Mouse (Mus musculus) megakaryocyte, embryonic 14.5 days (primary cell): Measurements from ENCODE around the gene Ift43. TPM values are rescaled to one million over a fixed set of nuclear protein-coding genes. Genes with fewer than 3 reads are reported as not detected.

ENCODE experiments used
- H3K27me3 ChIP-seq: replicated peaks from 2 replicates; pipeline ENCODE3; 2012; ENCODE audit warnings: inconsistent platforms
- H3K36me3 ChIP-seq: replicated peaks from 2 replicates; pipeline ENCODE3; 2012; ENCODE audit warnings: low read length, inconsistent platforms, mixed read lengths
- H3K4me1 ChIP-seq: 2 replicates; pipeline ENCODE4 v1.6.1; 2012; ENCODE audit warnings: inconsistent platforms
- H3K4me3 ChIP-seq: replicated peaks from 2 replicates; pipeline ENCODE3; 2012; ENCODE audit warnings: moderate library complexity, mild to moderate bottlenecking, inconsistent platforms
- H3K9me3 ChIP-seq: 2 replicates; pipeline ENCODE4 v1.6.1; 2012; ENCODE audit warnings: inconsistent platforms
- FLI1 ChIP-seq: IDR thresholded peaks from 2 replicates; pipeline ENCODE4 v1.6.1; 2012; ENCODE audit warnings: low read length, inconsistent platforms, mixed read lengths
- GATA1 ChIP-seq: IDR thresholded peaks from 3 replicates; pipeline ENCODE4 v1.6.1; 2012; ENCODE audit warnings: mixed read lengths, low read length, inconsistent platforms, borderline replicate concordance
- polyA plus RNA-seq: library from polyadenylated mRNA; stranded (reverse); fragments of >175 nt; gene quantifications from 2 replicates; pipeline ENCODE4 v1.2.3, GENCODE M21; 2012; ENCODE audit warnings: low replicate concordance; ENCODE audit not compliant: insufficient read depth

Gene Ift43
- polyA plus RNA-seq, 1 experiment, result 4.1 TPM

DNA sequence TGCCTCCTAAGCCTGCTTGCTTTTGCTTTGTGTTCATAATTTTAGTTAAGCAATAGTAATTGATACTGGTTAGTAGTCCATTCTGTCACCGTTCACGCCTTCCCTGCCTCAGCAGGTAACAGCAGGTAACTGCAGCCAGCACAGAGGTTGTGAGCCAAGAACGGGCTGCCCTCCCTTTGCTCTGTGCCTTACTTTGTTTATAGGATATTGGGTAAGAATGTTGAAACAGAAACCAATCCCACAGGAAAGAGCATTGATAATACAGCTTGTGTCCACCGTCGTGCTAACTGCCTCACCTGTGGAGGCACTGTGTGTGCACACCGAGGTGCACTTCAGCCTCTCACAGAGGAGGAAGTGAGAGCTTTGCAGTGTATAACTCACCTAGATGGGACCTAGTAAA is 66.7 kb downstream of the Ift43 start:
- Histone ChIP-seq H3K27me3 (peaks cover 19% of the 10 kb centered on the region), H3K4me3 (no peak overlapping the region), H3K4me1 (no peaks in the 10 kb centered on the region), H3K36me3 (no peaks in the 10 kb centered on the region), H3K9me3 (peaks cover 24% of the 10 kb centered on the region)
- TF ChIP-seq FLI1 (no peak), GATA1 (no peak)

DNA sequence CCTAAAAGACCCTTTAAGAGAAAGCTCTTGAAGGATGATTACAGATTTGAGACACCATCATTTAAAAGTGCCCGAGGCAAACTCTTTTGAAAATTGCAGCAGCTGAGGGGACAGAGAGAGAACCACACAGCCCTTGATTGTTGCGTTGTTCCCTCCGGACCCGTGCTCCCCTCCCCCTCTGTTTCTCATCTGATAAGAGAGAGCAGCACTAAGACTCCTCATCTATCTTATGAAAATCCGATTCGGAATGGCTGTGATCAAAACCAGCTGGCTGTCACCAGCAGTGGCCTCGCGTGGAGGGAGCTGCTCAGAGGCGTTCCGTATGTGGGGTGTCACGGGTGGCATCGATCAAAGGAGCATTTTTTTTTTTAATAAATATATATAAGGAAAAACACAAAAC is 69.6 kb downstream of the Ift43 start:
- Histone ChIP-seq H3K27me3 (peaks cover 26% of the 10 kb centered on the region), H3K9me3 (peaks cover 22% of the 10 kb centered on the region), H3K4me1 (no peaks in the 10 kb centered on the region), H3K36me3 (no peaks in the 10 kb centered on the region), H3K4me3 (no peak overlapping the region)
- TF ChIP-seq FLI1 (no peak), GATA1 (no peak)

DNA sequence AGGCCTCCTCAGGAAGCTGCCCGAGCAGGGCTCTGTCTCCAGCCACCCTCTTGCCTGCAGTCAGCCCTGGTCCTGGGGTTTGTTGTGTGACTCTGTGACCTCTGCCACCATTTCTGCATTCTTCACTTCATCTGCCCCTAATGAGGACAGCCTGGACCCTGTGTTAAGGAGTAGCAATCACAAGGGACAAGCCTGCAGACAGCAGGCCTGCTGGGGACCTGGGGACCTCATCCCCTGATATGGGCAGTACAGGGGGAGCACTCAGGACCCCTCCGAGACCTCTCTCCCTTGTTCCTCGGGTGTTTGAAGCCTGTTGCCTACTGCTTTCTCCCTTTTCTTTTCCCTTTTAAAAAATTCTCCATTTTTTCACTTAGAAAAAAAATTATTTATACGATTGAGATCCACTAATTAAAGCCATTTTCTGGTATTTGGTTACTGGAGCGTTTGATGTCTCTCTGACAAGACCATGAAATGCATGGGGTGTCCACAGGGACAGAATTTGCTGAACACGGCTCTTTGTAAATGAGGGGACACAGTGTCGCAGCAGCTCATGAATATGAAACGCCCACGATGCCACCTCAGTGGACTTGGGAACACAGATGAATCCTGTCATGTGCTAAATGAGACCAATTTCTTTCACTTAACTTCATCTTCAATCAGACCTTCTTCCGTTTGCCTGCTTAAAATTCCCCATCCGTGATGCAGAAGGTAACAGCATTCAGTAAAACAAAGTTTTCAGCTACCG is 71.0 kb downstream of the Ift43 start:
- TF ChIP-seq FLI1 (no peak), GATA1 (no peak)
- no peaks in the 10 kb centered on the region for H3K36me3 ChIP-seq

DNA sequence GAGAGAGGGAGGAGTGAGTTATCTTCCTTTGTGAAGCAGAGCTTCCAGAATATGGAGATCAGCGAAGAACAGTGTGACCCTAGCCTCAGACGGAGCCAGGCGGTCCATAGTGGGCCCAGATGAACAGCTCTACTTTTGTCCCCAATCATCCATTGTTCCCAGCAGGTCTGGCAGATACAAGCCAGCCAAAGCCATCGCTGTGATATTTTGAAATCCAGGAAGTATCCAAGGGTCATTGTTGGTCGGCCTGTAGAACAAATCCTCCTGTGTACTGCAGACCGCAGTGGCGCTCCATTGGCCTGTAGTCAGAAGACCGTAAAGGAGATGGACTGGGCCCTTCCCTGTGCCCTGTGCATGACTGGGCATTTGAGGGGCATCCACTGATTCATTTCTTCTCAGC is 72.8 kb downstream of the Ift43 start:
- H3K4me3 ChIP-seq, result no peak overlapping the region
- no peaks in the 10 kb centered on the region for H3K4me1 ChIP-seq
- TF ChIP-seq GATA1 (no peak), FLI1 (no peak)

More for the DNA sequence above, 71.0 kb downstream of the Ift43 start:
- Histone ChIP-seq H3K27me3 (peaks cover 30% of the 10 kb centered on the region), H3K4me3 (no peak overlapping the region), H3K4me1 (no peaks in the 10 kb centered on the region), H3K9me3 (peaks cover 18% of the 10 kb centered on the region)

DNA sequence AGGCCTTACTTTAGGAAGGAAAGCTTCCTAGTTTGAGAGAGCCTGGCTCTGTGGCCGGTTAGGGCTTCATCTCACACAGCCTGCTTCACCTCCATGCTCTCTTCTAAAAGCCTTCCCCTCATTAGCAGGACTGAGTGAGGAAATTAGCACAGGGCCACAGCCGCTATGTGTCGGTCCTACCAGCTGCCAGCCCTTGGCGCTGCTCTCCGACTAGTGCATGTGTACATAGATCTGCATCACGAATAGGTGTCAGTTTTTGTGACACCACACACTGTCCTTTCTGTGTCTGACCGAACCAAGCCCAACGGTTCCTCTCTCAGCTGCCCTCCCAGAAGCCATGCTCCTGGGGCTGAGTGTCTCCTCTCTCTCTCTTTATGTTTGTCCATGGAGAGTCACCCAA is 74.8 kb downstream of the Ift43 start:
- no peaks in the 10 kb centered on the region for H3K4me1 ChIP-seq
- no peaks in the 10 kb centered on the region for H3K36me3 ChIP-seq

More for the DNA sequence above, 72.8 kb downstream of the Ift43 start:
- H3K36me3 ChIP-seq, result no peaks in the 10 kb centered on the region
- H3K9me3 ChIP-seq, result peaks cover 17% of the 10 kb centered on the region
- H3K27me3 ChIP-seq, result peaks cover 33% of the 10 kb centered on the region

DNA sequence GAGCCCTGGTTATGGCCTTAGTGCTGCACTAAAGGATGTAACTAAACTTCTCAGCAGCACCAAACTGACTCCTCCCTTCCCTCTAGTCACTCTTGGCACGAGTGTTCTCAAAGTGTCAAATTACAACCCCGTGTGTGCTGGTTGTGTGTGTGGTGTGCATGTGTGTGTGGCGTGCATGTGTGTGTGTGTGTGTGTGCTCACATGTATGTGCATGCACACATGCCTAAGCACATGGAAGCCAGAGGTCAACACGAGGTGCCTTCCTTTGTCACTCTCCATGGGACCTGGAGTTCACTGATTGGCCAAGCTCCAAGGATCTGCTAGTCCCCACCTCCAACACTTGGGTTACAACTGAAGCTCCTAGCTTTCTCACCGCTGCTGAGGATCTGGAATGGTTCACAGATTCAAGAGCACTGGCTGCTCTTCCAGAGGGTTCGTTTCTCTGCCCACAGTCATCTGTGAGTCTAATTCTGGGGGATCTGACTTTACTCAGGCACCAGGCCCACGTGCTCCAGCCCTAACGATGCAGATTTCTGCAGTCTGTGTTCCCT is 75.6 kb downstream of the Ift43 start:
- no peak overlapping the region for H3K4me3 ChIP-seq
- TF ChIP-seq GATA1 (no peak), FLI1 (no peak)
- peaks cover 4% of the 10 kb centered on the region; the same call in 1 of the 2 replicates for H3K4me1 ChIP-seq
- no peaks in the 10 kb centered on the region for H3K36me3 ChIP-seq
- H3K9me3 ChIP-seq, result peaks cover 28% of the 10 kb centered on the region
- peaks cover 46% of the 10 kb centered on the region for H3K27me3 ChIP-seq

More for the DNA sequence above, 74.8 kb downstream of the Ift43 start:
- Histone ChIP-seq H3K27me3 (peaks cover 43% of the 10 kb centered on the region), H3K4me3 (no peak overlapping the region), H3K9me3 (peaks cover 28% of the 10 kb centered on the region)
- TF ChIP-seq GATA1, result no peak

DNA sequence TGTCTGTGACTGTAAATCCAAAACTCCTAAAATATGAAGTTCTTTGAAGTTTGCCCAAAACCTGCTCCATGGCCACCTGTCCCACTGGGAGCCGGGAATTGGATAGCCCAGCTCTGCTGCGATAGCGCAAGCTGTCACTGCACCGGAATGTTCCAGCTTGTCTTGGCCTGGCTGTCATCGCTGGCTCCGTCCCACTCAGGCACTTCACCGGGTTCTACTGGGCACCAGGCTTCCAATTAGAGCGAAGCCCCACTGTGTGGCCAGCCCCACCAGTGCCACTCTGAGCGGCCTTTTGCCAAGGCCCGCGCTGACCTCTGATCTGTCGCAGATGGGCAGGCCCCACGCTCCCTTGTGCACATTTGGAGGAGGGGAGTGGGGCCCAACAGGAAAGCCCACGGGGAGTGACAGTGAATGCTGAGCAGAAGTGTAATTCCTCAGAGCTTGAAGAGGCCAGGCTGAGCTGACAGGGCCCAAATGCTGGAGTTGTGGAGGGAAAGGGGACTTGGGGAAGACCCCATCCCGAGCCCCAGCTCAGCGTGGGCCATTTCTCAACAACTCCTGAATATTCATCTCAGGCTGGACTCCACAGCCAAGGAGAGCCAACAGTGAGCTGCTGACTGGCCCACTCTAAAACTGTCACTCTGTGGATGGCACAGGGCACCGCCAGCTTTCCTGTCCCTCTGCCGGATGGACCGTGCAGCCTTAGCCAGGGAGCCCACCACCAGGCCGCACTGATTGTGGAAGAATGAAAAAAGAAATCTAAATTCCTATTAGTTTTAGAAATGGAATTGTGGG is 76.5 kb downstream of the Ift43 start:
- H3K36me3 ChIP-seq, result no peaks in the 10 kb centered on the region
- TF ChIP-seq GATA1, result no peak
- no peak for TF ChIP-seq FLI1

DNA sequence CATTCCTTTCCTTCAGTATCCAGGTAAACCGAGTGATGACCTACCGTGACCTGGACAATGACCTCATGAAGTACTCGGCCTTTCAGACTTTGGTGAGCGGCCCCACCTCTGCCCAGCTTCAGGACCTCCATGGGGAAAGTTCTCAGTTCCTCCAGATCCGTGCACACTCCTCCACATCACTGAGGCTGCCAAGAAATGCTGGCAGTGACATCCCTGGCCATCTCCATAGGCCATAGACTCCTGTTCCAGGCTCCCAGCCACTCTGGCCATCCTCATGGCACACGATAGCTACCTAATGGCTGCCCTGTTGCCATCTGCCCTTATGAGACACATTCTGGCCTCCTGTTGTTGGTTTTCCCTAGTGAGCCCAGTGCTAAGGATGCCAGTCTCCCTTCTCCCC is 79.1 kb downstream of the Ift43 start:
- peaks cover 61% of the 10 kb centered on the region for H3K27me3 ChIP-seq
- H3K9me3 ChIP-seq, result peaks cover 28% of the 10 kb centered on the region
- TF ChIP-seq FLI1 (no peak), GATA1 (no peak)
- H3K4me3 ChIP-seq, result no peak overlapping the region
- no peaks in the 10 kb centered on the region for H3K36me3 ChIP-seq
- peaks cover 10% of the 10 kb centered on the region for H3K4me1 ChIP-seq

More for the DNA sequence above, 76.5 kb downstream of the Ift43 start:
- Histone ChIP-seq H3K9me3 (peaks cover 28% of the 10 kb centered on the region), H3K4me1 (peaks cover 5% of the 10 kb centered on the region; the same call in 1 of the 2 replicates), H3K4me3 (no peak overlapping the region), H3K27me3 (peaks cover 49% of the 10 kb centered on the region)

DNA sequence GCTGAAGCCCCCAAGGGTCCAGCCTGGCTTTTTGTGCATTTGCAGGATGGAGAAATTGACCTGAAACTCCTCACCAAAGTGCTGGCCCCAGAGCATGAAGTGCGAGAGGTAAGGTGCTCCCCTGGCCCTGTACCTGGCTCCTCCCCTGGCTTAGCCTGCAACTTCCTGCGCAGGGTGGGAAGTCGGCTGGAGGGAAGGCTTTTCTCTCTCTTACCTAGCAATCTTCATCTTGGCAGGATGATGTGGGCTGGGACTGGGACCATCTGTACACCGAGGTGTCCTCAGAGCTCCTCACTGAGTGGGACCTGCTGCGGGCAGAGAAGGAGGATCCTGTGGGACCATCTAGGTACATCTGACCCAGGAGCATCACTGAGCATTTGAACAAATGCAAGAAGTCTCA is 79.6 kb downstream of the Ift43 start:
- H3K4me3 ChIP-seq, result no peak overlapping the region
- H3K36me3 ChIP-seq, result no peaks in the 10 kb centered on the region
- peaks cover 28% of the 10 kb centered on the region for H3K9me3 ChIP-seq
- no peak for TF ChIP-seq FLI1
- TF ChIP-seq GATA1, result no peak
- peaks cover 59% of the 10 kb centered on the region for H3K27me3 ChIP-seq
- peaks cover 11% of the 10 kb centered on the region for H3K4me1 ChIP-seq
